Mouse (Mus musculus) myocyte (in vitro differentiated cells): Measurements from ENCODE around the gene Vtcn1. TPM values are rescaled to one million over a fixed set of nuclear protein-coding genes. Genes with fewer than 3 reads are reported as not detected.

Source experiments
- H3K27me3 ChIP-seq: one replicate; pipeline ENCODE4 v1.6.1; 2011; ENCODE audit not compliant: control insufficient read depth, insufficient read depth, insufficient read length
- H3K36me3 ChIP-seq: one replicate; pipeline ENCODE4 v1.6.1; 2011; ENCODE audit not compliant: control insufficient read depth, insufficient read depth
- H3K4me2 ChIP-seq: one replicate; pipeline ENCODE4 v1.6.1; 2011; ENCODE audit warnings: low read depth, control low read depth
- H3K4me3 ChIP-seq: one replicate; pipeline ENCODE4 v1.5.1; 2011; ENCODE audit warnings: mild to moderate bottlenecking, control low read depth, moderate library complexity
- H3K79me2 ChIP-seq: one replicate; pipeline ENCODE4 v1.6.1; 2011; ENCODE audit not compliant: control insufficient read depth, insufficient read depth
- H3ac ChIP-seq: one replicate; pipeline ENCODE4 v1.6.1; 2011; ENCODE audit not compliant: control insufficient read depth, insufficient read length
- E2F4 ChIP-seq: IDR thresholded peaks from one replicate; pipeline ENCODE4 v1.6.1; 2011; ENCODE audit warnings: mild to moderate bottlenecking, control low read depth, moderate library complexity; ENCODE audit not compliant: insufficient read depth
- MAX ChIP-seq: IDR thresholded peaks from one replicate; pipeline ENCODE4 v1.6.1; 2011; ENCODE audit warnings: low read depth, mild to moderate bottlenecking, control low read depth
- MYOG ChIP-seq, 3 experiments: IDR thresholded peaks; one replicate each; pipeline ENCODE4 v1.6.1; 2011; ENCODE audit warnings: control low read depth in 2 of 3, low read depth in 2 of 3, mild to moderate bottlenecking in 2 of 3; ENCODE audit not compliant: insufficient read length in 2 of 3, control insufficient read depth in 1 of 3, insufficient read depth in 1 of 3
- POLR2A ChIP-seq: IDR thresholded peaks from one replicate; pipeline ENCODE4 v1.6.1; 2011; ENCODE audit warnings: low read depth, mild to moderate bottlenecking, control low read depth, moderate library complexity; ENCODE audit not compliant: insufficient read length
- POLR2AphosphoS2 ChIP-seq: IDR thresholded peaks from one replicate; pipeline ENCODE4 v1.6.1; 2011; ENCODE audit warnings: low read depth, control low read depth; ENCODE audit not compliant: insufficient read length
- REST ChIP-seq: IDR thresholded peaks from one replicate; pipeline ENCODE4 v1.6.1; 2011; ENCODE audit warnings: mild to moderate bottlenecking, control low read depth, moderate library complexity; ENCODE audit not compliant: insufficient read depth, insufficient read length
- SRF ChIP-seq: IDR thresholded peaks from one replicate; pipeline ENCODE4 v1.6.1; 2011; ENCODE audit warnings: low read depth; ENCODE audit not compliant: control insufficient read depth, insufficient read length
- TCF12 ChIP-seq: IDR thresholded peaks from one replicate; pipeline ENCODE4 v1.6.1; 2011; ENCODE audit warnings: mild to moderate bottlenecking, control low read depth; ENCODE audit not compliant: poor library complexity, insufficient read depth, severe bottlenecking
- TCF3 ChIP-seq: IDR thresholded peaks from one replicate; pipeline ENCODE4 v1.6.1; 2011; ENCODE audit warnings: low read depth, control low read depth; ENCODE audit not compliant: insufficient read length
- USF1 ChIP-seq: IDR thresholded peaks from one replicate; pipeline ENCODE4 v1.6.1; 2011; ENCODE audit warnings: low read depth, mild to moderate bottlenecking, control low read depth, moderate library complexity
- polyA plus RNA-seq: library from polyadenylated mRNA; unstranded; fragments of >200 nt; fragmentation: generic; extraction: Trizol; gene quantifications from one replicate; pipeline ENCODE4 v1.2.1, GENCODE M21; 2012; ENCODE audit warnings: missing spikeins

Gene Vtcn1
- polyA plus RNA-seq, 1 experiment: 0.11 TPM

- H3K4me3 ChIP-seq: no peak overlapping the region
- no peaks in the 10 kb centered on the region for H3K79me2 ChIP-seq
- H3K4me2 ChIP-seq: no peak overlapping the region
- no peaks in the 10 kb centered on the region for H3K27me3 ChIP-seq
- no peak overlapping the region for H3ac ChIP-seq
- H3K36me3 ChIP-seq: no peaks in the 10 kb centered on the region
- TF ChIP-seq POLR2AphosphoS2: no peak
Observed at GRCm38 (mm10) chr3:100850468-100850867, 25.2 kb downstream of the Vtcn1 start.

- TF ChIP-seq POLR2A (no peak), E2F4 (no peak), SRF (no peak), MYOG (IDR thresholded peaks at IDR 0.05; ENCODE audit: control insufficient read depth in 1 of 3, insufficient read depth in 1 of 3, insufficient read length in 2 of 3, low read depth in 2 of 3) (no peak), USF1 (no peak), REST (no peak), TCF12 (no peak)
- Histone ChIP-seq H3K4me3 (no peak overlapping the region), H3K27me3 (no peaks in the 10 kb centered on the region), H3ac (no peak overlapping the region), H3K36me3 (no peaks in the 10 kb centered on the region), H3K79me2 (no peaks in the 10 kb centered on the region), H3K4me2 (no peak overlapping the region)
Observed at GRCm38 (mm10) chr3:100856050-100856815, 31.0 kb downstream of the Vtcn1 start.

GRCm38 (mm10) chr3:100857139-100857538, 31.9 kb downstream of the Vtcn1 start:
- no peaks in the 10 kb centered on the region for H3K36me3 ChIP-seq
- H3K79me2 ChIP-seq: no peaks in the 10 kb centered on the region
- H3ac ChIP-seq: no peak overlapping the region
- H3K4me3 ChIP-seq: no peak overlapping the region
- TF ChIP-seq POLR2AphosphoS2 (no peak), MYOG (IDR thresholded peaks at IDR 0.05; ENCODE audit: control insufficient read depth in 1 of 3, insufficient read depth in 1 of 3, insufficient read length in 2 of 3, low read depth in 2 of 3) (no peak), SRF (no peak), POLR2A (no peak), E2F4 (no peak), USF1 (no peak)
- no peak overlapping the region for H3K4me2 ChIP-seq
- no peaks in the 10 kb centered on the region for H3K27me3 ChIP-seq

GRCm38 (mm10) chr3:100858334-100859002, 33.2 kb downstream of the Vtcn1 start:
- Histone ChIP-seq H3ac (no peak overlapping the region), H3K27me3 (no peaks in the 10 kb centered on the region), H3K4me3 (no peak overlapping the region), H3K79me2 (no peaks in the 10 kb centered on the region), H3K36me3 (no peaks in the 10 kb centered on the region), H3K4me2 (no peak overlapping the region)
- TF ChIP-seq TCF12 (no peak), POLR2A (no peak), SRF (no peak), USF1 (no peak), TCF3 (no peak), MAX (no peak), POLR2AphosphoS2 (no peak)

GRCm38 (mm10) chr3:100861307-100862303, 36.3 kb downstream of the Vtcn1 start:
- Histone ChIP-seq H3K36me3 (no peaks in the 10 kb centered on the region), H3K4me2 (no peak overlapping the region), H3K27me3 (no peaks in the 10 kb centered on the region), H3K4me3 (no peak overlapping the region), H3ac (no peak overlapping the region), H3K79me2 (no peaks in the 10 kb centered on the region)
- TF ChIP-seq E2F4 (no peak), SRF (no peak)
